Mouse (Mus musculus) cerebellum, adult 11 months (tissue): ENCODE measurements at regions not wholly inside any gene's neighbourhood (a gene's known extent, or its start where the extent isn't known, plus 50 kb on each side); places are given as distances from the start of the nearest gene placed in this dataset.

Experiments used
- DNase-seq: peaks from one replicate; pipeline ENCODE4 v3.0.0; 2022

DNA sequence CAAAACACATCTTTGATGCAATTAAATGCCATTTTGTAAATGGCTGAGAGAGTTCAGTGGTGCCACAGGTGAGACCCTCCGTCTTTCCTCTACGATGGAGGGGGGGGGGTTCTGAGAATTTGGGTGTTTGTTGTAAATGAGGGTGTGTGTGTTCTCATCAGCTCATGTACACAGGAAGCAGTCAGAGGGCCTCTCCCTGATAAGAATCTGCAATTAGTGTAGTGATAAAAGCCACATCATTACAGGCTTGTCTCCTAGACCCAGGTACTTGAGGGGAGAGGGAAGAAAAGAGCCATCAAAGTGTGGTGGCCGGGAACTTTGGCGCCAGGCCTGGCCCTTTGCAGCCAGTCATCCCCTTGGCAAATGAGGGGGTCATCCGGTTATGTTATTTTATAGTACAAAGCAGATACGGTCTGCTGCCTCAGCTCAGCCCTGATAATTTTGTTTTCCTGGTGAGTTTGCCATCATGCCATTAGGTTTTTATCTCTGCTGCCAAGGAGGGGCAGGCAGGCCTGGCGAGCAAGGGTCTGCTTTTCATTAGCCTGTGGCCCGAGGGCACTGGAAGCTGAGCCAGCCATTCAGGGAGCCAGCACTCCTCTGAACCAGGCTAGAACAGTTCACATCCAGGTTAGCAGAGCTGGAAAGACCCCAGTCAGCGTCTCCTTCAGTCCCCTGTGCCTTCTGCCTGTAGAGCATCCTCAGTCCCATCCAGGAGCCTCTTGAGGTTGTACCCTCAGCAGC lies 59.7 kb downstream of the H2al1j start:
- DNase-seq = no peak

DNA sequence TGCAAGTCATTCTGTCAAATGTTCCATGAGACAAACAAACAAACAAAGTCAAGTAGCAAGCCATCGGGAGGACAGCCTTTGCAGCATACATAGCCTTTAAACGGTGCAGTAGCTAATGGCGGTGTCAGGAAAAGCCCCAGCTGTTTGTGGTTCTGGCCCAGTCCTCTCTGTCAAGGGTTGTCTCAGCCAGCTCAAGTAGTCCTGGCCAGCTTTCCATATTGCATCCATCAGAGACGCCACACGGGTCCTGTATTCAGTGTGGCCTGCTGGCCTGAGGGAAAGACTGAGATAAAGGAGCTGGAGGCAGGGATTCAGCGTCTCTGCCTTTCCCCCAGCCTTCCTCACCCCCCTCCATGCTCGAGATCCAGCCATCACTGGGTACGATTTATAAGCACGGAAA lies 61.2 kb downstream of the H2al1j start:
- DNase-seq = no peak

DNA sequence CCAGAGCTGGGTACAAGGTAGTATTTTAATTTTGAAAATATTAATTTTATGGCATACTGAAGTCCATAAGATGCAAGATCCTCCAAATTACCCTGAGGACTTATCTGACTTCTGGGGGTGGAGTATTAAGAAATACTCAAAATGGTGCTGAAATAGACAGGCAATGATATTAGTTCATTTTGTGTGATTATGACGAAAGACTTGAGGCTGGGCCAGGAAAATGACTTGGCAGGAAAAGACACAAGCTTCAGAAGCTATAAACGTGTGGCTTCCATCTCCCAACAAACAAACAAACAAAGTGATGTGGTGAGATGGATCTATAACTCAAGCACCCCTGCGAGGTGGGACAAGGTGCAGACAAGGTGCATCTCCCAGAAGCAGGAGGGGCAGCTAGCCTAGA lies 72.8 kb downstream of the H2al1j start:
- DNase-seq = no peak

DNA sequence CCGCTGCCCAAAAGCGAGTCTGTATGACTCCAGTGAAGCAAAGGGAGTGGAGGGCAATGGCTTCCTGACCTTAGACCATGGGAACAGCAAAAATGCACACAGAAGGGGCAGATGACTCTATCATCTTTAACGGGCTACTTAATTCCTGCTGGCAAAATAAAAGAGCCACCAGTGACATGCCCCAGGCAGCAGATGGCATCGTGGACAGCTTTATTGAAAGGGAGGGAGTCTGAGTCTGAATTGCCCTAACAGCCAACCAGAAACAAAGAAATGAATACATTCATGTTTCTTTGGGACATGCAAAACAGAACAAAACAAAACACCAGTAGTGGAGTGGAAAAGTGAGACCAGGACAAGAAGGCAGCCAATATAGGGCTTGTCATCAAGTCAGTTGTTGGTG lies 76.7 kb downstream of the H2al1j start:
- no peak for DNase-seq

DNA sequence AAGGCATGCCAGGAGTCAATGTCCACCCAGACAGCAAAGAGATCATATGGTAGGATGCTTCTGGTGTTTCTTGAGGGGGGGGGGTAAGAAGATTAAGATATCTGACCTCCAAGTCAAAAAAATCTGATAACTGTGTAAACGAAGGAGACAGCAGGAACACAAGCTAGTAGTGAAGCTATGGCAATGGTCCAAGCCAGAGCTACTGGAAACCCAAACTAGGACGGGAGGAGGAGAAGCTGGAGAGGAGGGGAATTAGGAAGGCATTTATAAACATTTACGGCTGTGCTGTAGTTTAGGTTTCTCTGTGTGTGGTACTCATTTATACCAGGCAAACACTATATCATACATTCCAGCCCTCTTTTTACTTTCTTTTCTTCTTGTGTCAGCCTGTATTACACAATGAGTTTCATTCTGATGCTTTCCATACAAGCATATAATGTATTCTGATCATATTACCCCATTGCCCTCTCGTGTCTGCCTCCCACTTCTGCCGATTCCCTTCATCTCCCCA lies 84.7 kb downstream of the H2al1j start:
- no peak for DNase-seq

DNA sequence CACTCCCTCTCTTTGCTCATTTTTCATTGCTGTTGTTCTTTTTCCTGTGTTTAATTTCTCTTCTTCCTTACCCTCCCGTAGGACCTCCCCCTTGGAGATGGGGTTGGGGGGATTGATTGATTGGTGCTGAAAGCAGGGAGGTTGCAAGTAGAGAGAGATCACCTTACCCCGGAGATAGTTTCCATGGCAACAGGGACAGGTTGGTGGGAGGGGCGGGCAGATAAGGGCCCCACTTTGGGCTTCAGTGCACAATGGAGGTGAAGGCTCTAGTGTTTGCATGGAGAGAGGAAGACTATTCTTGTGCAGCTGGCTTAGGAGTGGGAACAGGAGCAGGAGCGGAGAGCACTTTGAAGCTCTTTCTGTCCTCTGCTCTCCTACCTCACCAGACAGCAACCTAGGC lies 88.0 kb downstream of the H2al1j start:
- no peak for DNase-seq

DNA sequence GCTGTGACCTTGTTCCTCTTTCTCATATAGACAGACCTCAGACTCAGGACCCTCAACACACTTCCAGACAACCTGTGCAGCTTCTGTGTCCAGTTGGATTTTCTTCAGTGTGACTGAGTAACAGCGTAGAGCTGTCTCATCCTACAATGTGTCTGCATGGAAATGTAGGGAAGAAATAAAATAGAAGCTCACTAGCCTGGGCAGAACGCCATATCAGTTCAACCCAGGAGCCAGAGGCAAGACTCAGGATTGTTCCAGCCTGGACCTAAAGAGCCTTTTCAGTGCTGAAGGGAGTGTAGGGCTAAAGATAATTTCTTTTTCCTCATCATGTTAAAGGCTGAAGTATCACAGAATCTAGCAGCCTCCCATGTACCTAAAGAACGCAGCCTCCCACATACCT lies 88.9 kb downstream of the H2al1j start:
- DNase-seq = no peak

DNA sequence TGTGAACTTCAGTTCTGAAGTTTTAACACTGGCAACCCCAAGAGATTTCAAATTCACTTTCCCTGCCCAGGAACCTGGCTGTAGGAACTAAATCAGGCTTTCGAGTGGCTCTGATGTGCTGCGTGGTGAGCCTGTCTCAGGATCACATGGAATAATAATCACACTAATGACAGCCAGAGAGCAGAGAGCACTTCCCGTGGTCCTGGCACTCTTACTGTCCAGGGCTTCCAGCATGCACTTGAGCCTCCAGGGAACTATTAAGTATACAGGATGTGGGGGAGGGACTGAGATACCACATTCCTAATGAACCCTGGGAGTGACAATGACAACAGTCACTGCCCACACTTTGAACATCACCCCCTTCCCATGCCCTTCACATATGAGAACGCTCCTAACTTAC lies 90.2 kb downstream of the H2al1j start:
- DNase-seq = no peak

DNA sequence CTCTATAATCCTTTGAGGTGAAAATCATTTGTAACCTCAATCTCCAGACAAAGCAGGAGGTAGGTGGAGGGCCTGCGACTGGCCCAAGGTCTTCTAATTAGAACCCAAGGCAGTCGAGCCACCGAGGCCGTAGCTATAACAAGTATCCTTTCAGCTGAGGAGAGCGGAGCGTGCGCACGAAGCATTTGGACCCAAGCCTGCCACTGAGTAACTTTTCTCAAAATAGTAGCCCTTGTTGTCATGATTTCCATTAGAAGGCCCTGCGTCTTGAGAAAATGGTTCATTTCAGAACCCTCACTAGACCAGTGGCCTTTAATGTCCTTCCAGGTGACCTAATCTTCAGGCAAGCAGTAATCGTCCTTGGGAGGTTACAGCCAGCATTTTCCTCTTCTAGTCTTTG lies 90.6 kb downstream of the H2al1j start:
- DNase-seq = no peak

DNA sequence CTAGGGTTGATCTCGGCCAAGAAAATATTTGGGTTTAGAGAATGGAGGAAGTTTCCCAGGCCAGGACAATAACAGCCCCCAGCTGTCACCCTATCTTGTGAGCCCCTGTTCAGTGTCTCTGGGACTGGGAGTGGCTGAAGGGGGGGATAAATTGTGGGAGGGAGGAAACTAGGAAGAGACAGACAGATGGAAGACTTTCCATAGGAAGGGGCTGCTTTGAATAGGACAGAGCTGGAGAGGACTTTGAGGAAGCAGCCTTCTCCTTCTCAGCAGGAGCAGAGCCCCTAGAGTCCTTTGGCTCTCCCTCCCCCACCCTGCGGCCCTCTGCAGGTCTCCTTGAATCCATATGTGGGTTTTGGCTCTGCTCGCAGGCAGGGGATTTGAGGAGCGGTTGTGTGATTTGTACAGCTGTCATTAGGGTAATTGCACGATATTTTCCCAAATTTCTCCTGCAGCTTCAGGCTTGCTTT lies 91.6 kb downstream of the H2al1j start:
- DNase-seq = no peak

DNA sequence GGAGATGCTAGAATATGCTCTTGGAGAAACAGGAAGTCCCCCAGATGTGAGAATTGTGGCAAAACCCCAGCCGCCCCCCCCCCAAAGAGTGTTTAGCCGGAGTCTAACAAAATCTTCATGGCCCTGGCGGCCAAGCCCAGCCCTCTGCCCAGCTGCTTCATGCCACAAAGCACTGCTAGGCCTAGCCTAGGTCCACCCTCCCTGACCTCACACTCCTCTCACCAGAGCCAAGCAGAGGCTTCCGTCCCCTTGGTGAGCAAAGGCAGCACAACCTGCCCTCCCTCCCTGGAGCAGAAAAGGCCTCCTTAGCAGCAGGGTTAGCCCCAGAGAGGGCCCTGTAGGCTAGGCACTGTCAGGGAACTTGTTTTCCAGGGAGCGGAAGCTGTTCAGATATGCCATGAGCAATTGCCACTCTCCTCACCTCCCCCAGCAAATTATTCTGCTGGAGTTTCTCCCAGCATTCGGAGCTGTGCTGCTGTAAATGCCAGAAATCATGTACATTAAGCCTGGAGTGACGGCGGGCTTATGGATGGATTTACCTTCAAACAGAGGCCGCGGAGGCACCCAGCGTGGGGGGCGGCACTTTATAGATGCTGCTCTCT lies 104.9 kb downstream of the H2al1j start:
- DNase-seq = no peak

DNA sequence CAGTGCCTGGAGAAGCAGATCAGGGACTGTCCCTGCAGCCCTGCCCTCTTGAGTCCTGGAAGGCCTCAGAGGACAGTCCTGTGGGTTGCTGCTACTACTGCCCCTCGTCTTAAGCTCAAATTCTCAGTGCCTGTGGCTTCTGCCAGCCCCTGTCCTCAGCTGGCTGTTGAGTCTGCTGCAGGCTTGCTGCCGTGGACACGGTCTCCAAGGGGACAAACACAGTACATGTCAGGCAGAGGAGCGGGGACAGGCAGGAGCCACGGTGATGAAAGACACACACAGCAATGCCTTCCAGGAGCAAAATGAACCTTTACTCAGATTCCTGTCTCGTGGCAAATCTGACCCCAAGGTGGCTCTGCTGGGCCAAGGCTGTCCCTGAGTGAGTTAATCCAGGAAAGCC lies 107.7 kb downstream of the H2al1j start:
- DNase-seq = no peak

DNA sequence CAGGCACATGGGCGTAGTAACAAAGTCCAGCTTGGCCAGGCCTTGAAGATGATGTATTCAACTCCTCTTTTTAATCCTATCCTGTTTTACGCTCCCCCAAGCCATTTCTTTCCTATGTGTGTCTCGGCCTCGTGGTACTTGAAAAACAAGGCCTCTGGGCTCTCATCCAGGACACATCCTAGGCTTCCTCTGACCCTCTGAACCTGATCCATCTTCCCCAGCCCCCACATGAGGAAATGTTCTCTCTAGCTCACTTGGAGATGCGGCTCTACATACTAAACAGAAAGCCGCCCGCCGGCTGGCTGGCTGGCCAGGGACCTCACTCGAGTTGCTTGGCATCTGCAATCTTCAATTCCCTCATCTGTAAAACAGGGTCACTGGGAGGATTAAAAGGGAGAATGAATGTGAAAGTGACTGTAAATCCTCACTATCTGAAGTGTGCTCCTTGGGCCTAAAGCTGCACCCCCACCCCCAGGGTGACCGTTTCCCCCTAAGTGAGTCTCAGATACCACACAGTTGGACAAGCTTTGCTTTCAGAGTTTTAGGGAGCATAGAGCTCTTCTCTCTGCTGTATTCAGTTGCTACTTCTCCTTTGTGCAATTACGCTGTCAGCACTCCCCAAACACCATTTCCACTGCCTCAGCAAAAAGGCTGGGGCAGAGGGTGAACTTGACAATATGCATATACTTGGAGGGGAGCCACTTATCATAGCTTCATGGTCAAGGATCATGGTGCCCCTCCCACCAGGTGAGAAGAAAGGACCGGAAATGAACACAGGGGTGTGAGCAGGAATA lies 109.7 kb downstream of the H2al1j start:
- DNase-seq = no peak

DNA sequence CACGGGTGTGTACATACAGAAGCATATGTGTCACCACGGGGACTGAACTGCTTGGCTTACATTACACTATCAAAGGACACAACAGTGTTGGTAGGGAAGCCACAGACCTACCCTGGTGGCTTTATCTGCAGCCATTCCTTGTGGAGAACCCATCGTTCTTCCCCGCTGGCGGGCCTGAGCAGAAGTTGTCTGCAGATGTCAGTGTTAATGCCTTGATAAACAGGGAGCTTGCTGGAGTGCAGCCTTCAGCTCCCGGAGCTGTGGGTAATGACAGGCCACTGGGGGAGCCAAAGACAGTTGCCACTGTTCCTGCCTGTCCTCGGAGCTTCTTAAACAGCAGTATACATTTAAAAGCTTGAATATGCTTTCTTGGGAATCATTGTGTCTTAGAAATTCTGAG lies 115.9 kb downstream of the H2al1j start:
- no peak for DNase-seq

DNA sequence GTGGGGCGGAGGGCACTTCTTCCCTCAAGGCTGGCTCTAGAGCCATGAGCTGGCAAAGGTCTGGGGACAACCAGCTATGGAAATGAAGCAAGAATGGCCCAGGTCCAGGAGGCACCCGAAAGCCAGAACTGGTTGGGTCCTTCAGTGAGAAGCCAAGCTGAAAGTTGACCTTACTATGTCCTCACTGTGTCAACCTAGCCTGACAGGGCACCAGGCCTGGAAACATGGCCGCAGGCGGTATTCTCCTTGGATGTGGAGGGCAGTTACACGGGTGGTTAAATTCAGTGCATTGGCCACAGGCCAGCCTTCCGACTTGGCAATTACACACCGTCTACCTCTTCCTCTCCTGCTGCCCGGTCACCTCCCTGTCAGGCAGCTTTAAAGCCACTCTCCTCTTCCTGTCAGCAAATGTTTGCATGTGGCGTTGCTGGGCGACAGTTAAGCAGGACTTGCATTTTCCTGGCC lies 116.7 kb downstream of the H2al1j start:
- DNase-seq = no peak

DNA sequence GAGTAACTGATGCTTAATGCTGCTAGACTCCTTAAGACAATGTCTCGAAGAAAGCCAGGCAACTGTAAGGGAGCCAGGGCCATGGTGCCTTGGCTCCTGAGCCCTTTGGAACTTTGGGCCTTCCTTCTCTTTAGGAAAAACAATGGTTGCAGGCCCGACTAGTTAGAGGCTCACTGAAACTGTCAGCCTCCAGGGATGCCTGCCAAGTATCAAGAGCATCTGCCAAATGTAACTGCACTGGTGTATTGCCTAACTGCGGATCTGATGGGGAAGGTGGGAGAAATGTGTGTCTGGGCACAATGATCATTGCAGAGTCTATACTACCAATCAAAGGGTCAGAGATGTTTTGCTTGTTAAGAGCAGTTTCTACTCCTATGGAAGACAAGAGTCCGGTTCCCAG lies 121.1 kb downstream of the H2al1j start:
- DNase-seq = no peak

DNA sequence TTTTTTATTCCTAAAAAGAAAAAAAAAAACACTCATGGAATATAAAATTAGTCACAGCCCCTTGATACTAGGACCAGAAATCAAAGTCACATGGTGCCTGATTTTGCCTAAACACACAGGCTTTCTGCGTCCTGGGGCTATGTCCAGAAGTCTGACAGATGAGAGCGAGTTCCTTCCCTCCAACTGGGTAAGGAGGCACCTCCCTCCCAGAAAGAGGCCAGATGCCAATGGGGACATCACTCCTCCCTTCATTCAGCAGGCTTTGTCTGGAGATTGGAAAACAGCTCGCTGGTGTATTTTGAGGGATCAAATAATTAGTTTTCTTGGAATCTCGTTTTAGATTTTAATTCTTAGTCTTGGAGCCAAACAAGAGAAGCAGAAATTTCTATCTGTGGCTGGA lies 130.9 kb downstream of the H2al1j start:
- DNase-seq = no peak

DNA sequence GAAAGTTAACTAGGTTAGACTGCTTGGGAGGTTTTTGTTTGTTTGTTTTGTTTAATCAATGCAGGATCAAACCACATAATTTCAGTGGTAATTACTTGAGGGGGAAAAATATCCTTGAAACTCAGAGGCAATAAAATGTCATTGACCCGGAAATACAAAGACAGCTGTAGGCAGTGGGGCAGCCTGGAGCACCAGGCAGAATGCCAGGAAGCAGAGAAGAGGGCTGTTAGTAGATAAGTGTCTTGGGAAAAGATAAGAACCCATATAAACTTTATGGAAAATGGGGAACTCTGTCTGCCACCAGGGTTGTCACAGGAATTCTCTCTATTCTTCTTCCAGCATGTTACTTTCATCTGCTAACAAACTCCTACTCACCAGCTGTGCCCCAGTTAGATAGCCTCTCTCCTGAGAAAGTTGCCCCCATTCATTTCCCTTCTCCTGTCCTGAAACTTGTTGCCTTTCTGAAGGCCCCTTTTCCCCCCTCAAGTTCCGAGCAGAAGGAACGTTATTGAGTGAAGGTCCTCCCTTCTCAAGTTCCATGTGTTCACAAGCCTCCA lies 136.4 kb downstream of the H2al1j start:
- DNase-seq = no peak

DNA sequence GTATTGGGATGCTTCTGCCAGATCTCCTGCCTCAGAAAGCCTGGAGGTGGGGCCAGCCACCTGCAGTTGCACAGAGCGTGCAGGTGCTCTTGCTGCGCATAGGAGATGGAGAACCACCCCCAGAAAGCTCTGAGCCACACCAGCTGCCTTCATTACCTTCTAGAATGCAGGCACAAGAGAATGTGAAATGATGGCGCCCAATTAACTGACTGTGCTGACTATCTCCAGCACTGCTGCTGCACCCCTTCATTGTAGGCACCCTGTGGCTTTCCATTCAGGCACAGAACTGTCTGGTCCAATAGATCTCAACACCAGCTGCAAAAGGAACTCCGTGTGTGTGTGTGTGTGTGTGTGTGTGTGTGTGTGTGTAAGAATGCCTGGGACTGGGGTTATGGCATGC lies 138.6 kb downstream of the H2al1j start:
- no peak for DNase-seq

DNA sequence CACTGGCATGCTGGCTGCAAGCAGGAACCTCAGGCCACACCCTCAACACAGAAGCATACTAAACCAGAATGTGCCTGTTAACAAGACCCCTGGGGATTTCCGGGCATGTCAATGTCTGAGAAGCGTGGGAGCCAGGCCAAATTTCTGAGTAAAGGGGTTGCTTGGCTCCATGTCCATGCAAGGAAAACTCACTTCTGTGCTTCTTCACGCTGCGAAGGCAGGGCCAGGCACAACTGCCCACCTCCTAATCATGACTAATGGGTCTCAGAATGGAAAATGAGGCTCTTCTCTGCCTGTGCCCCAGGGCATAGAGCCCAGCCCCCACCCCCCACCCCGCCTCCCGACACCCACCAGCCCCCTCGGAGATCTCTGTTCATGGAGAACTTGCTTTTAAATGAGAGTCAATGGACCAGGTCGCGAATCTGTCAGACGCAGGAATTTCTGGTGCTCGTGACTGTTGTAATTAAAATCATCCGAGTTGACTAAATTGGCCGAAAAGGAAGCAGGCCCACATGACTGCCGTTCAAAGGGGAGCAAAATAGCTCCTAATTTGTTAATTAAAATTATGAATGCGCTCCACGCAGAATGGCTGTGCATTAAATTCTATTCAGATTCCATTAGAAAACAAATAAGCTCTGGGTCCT lies 152.2 kb downstream of the H2al1j start:
- no peak for DNase-seq

DNA sequence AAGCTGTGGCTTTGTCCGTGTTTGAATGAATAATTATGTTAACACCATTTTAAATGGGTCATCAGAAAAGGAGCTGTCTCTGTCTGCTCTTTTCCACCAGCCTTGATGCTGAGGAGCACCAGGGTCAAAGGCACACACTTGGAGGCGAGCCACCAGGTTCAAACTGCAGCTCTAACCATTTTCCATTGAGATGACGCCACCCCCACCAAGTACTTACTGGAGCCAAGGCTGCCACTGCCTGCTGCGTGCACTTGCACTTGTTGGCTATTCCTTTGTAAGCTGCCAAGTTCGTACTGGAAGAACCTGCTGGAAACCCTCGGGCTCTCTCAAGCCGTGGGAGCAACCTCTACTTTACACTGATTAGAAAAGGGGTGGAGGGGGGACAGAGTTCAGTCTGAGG lies 154.5 kb downstream of the H2al1j start:
- DNase-seq = peak; percentile 9

DNA sequence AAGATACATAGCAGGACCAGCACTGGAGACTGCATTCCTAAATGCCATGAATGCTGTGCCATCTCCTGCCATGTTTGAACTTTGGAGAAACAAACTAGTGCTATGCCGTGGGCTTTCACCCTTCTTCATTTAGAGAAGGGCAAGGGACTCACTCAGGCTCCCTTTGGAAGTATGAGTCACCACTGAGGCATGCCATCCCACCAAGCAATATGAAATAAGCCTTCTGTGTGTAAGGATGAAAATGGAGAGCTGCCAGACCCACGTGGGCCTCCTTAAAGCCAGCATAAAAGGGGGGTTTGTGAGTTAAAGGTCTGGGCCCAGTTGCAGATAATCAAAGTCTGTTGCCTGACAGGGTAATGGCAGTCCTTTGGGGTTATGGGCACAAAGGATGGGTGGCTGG lies 159.0 kb downstream of the H2al1j start:
- DNase-seq = no peak

DNA sequence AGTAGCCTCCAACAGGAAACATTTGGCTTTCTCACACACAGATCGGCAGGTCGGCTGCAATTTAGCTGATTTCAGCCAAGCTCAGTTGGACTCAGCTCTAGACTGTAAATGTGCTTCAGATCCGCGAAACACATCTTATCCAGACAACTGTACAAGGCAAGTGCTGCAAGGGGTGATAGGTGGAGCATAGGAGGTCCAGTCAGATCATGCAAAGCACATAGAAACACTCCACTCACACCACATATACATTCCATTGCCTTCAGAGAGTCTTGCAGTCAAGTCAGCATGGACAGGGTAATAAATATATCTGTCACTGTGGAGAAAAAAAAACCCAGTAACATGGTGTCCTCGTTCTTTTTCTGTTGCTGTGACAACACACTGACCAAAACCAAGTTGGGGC lies 160.3 kb downstream of the H2al1j start:
- DNase-seq = no peak
